Mouse (Mus musculus) gonadal fat pad, adult 2 months (tissue): Measurements from ENCODE around the gene Robo3. TPM values are rescaled to one million over a fixed set of nuclear protein-coding genes. Genes with fewer than 3 reads are reported as not detected.

Experiments used
- DNase-seq: peaks from one replicate; pipeline ENCODE4 v3.0.0-alpha.2; 2012; ENCODE audit warnings: low read depth
- polyA plus RNA-seq: library from polyadenylated mRNA; depleted of rRNA; stranded (reverse); fragments of >200 nt; gene quantifications from 2 replicates; pipeline ENCODE4 v1.2.3, GENCODE M21; 2012

The Robo3 gene
- polyA plus RNA-seq, 1 experiment: 0.34 TPM

GRCm38 (mm10) chr9:37430582-37430981 is 2.5 kb downstream of the Robo3 start:
- peak; percentile 9 for DNase-seq

GRCm38 (mm10) chr9:37429326-37429725 is 3.7 kb downstream of the Robo3 start:
- no peak for DNase-seq

DNA sequence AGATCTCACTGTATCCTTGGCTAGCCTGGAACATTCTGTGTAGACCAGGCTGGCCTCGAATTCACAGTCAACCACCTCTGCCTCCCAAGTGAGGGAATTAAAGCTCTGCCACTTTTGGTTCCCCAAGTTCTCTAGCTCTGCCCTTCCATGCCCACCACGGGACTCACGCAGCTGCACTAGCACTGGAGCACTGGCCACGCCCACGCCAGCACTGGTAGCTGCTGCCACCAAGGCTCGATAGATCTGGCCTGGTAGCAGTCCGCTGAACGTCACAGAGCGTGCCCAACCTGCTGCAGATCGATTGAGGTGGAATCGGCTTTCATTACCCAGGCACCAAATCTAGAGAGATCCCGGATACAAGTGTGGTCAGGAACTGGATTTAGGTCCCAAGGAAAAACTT is 11.8 kb downstream of the Robo3 start:
- DNase-seq: no peak

DNA sequence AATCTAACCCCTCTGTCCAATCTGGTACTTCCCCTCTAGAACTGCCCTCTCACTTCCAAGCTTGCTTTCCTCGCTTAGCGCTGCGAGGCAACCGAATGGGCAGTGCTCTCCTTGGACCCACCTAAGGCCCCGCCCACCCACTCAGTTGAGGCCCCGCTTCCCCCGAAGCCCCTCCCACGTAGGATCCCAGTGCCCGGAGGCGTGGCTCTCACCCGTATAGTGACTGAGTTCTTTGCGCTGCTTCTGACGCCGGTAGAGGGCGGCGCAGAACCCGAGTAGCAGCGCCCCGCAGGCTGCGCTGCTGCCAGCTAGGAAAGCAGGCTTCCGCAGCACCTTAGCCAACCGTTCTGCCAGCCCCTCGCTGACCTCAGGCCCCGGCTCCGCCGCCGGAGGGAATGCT is 12.4 kb downstream of the Robo3 start:
- DNase-seq: peak; percentile 4

DNA sequence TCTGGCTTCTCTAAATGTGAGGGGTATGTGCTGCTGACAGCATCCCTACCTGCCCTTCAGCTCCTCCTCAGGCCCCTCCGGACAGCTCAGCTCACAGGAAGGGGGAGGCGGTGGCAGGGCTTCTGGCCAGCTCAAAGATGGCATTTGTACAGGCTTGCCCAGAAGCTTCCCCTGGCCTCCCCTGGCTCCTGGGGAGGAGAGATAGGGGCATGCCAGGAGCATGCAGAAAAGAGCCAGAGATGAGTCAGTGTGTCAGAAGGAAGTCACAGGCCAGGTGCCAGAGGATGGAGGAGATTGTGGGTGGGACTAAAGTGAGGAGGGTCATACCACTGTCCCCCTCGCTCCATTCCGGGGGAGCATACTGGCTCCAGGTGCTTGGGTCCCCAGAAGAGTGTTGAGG is 14.3 kb downstream of the Robo3 start:
- no peak for DNase-seq

DNA sequence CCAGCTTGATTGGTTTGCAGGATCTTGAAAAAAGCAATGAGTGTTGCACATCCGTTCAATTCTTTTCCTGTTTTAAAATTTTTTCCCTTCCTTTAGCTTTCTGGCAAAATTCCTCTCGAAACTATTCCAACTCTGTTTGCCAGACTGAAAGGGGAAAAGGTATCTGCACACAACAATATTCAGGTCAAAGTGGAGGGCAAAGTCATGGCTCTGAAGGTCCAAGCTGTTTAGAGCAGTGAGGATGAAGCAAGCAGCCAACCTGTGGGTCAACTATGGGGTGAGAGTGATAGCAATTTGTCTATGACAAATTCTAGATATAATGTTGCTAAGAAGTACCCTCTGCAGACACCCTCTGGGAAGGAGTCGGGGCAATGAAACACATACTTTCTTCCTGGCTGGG is 18.4 kb downstream of the Robo3 start:
- no peak for DNase-seq

- no peak for DNase-seq
Measured at GRCm38 (mm10) chr9:37412989-37413388, 20.1 kb downstream of the Robo3 start.

GRCm38 (mm10) chr9:37409698-37410445 is 23.2 kb downstream of the Robo3 start:
- no peak for DNase-seq

GRCm38 (mm10) chr9:37407850-37408502 is 25.1 kb downstream of the Robo3 start:
- DNase-seq: no peak

DNA sequence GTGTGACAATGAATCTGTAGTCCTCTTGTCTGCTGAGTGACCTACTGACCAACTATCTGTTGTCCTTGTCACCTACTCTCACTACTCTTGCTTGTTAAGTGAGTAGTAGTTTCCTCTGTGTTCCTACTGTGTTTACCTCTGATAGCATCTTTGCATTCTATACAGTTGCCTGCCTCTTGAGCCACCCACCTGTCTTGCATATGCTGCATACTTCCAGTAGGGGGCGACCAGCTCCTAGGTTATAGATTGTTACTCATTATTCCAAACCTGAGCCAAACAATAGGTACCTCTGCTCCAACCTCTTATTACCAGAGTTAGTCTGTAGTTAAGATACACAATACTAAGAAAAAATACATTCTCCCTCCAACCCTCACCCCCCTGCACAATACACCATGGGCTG is 26.7 kb downstream of the Robo3 start:
- DNase-seq: no peak

- DNase-seq: no peak
Measured at GRCm38 (mm10) chr9:37403011-37403410, 30.0 kb downstream of the Robo3 start.

DNA sequence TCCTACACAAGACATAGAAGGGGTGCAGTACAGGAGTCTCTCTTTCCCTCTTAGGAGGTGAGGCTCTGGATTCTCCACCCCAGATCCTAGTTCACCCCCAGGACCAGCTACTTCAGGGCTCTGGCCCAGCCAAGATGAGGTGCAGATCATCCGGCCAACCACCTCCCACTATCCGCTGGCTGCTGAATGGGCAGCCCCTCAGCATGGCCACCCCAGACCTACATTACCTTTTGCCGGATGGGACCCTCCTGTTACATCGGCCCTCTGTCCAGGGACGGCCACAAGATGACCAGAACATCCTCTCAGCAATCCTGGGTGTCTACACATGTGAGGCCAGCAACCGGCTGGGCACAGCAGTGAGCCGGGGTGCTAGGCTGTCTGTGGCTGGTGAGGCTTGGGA is 30.5 kb downstream of the Robo3 start:
- DNase-seq: no peak

DNA sequence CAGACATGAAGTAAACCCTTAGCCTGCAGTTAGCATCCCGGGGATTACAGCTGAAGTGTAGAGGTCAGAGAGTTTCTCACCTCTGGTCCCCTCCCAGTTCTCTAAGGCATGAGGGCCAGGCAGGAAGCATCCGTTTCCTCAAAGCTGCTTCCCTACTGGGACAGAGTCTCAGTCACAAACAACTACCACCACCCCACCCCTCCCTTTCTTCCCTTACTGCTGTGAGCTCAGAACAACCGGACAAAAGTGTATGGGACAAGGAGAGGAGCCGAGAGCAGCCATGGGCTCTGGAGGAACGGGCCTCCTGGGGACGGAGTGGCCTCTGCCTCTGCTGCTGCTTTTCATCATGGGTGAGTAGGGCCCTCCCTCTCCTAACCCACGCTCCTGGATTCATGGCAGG is 31.2 kb downstream of the Robo3 start, which contains the start of gene Robo4:
Robo4 (plus strand) TSS at position 96 of the 400 bp plus-strand sequence.
- DNase-seq: no peak

DNA sequence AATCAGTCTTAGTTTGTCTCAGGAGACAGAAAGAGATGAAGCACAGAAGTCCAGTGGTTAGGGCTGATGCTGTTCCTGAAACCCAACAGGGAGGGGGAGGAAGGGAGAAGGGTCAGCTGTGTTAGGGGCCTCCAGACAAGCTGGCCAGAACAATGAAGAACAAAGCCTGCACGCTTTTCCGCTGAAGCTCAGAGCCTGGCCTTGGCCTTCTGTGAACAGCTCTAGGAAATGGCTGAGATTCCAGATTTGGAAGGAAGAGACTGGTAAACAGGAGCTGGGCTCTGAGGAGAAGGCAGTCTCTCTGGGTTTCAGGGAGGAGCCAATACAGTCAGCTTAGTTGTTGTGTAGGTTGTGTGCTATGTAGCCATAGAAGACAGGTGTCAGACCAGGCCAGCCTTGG is 32.5 kb downstream of the Robo3 start:
- DNase-seq: no peak

DNA sequence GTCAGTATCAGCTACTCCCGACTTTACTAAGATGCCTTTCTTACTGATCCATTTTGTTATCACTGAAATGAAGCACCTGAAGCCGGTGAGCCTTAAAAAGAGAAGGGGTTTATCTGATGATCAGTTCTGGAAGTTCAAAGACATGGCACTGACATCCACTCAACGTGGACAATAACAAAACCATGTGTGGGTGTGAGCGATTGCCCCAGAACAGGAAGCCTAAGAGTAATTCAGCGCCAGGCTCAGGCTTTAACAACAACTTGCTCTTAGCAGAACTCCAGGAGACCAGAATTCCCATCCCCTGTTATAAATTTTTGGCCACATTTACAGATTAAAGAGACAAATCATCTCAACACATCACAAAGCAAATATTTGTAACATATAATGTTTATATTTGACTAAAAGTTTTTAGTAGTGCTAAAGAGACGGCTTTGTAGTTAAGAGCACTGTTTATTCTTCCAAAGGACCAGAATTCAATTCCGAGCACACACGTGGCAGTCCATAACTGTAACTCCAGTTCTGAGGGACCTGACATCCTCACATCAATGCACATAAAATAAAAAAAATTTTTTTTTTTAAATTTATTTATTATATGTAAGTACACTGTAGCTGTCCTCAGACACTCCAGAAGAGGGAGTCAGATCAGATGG is 39.4 kb downstream of the Robo3 start:
- DNase-seq: no peak

GRCm38 (mm10) chr9:37392071-37392470 is 41.0 kb downstream of the Robo3 start:
- no peak for DNase-seq

GRCm38 (mm10) chr9:37390891-37391290 is 42.2 kb downstream of the Robo3 start:
- no peak for DNase-seq

- DNase-seq: no peak
Measured at GRCm38 (mm10) chr9:37384284-37385182, 48.5 kb downstream of the Robo3 start.

DNA sequence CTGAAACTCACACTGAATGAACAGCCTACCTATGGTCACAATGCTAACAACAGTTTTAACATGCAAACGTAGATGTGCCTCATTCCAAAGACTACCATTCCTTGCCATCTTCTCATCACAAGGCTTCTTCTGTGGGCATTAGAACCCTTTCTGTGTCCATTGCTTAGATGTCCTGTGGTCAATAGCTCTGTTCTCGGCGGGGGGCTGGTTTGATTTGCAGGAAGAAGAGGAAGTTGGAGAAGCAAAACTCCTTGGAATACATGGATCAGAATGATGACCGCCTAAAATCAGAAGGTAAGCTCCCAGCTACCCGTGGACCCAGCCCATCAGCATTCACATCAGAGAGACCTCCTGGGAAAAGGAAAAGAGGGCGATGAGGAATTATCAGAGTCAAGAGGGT is 49.9 kb downstream of the Robo3 start:
- no peak for DNase-seq

DNA sequence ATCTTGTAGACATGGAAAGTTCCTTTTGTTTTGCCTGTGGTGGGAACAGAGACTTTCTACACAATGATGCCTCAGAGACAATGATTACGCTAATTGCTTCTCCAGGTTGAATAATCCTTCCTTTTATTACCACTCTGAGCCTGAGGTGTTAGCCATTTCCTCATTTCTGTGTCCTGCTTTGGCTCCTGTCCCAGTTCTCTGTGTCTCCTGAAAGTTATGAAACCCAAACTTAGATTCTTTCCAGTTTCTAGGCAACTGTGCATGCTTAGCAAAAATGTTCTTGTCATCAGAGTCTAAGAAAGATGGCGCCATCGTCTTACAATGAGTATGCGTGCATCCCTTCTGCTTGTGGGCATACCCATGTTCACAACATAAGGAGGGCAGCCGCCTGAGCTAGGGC is 57.3 kb downstream of the Robo3 start:
- peak; percentile 94 for DNase-seq

DNA sequence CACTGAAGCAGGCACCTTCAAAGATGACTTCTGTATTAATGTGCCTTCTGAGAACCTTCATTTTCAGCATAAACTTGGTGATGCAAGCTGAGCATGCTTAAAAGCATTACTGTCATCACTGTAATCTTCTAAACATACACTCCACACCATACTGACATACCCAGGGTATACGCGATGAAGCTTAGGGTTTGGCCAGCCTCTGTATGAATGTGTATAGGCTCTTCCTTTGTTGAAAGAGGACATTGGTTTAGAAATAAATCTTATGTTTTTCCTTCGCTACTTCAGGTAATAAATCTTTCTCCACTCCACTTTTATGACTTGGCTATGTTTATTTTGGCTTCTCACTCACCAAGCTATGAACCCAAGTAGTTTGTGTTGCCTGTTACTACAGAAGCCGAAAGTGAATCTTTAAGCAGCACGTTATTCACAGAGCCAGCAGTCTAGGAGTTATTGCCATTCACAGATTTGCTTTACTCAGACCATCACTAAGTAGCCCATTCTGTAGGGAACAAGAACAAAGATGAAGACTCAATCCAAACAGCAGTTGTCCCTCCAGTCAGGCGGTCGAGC is 61.7 kb downstream of the Robo3 start:
- DNase-seq: no peak

GRCm38 (mm10) chr9:37368860-37369259 is 64.2 kb downstream of the Robo3 start:
- no peak for DNase-seq
